Comparison of ENCODE assay signal across 20 mouse cellular contexts in the genomic region with DNA sequence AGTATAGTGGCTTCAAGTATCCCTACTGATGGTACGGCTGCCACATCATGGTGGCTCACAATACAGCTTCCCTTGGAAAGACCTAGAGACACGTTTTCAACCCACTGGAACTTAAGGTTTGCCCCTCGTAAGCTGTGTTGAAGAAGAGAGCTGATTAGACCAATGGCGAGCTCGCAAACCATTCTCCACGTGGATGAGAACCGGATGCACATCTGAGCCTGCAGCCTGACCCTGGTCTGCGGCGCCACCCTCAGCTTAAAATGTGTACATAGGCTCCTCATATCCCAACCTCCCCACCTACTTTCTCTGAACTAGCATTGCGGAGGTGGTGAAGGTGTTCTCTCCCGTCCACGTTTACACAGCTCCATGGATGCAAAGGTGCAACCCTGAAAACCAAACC. TPM values are rescaled to one million over a fixed set of nuclear protein-coding genes. Genes with fewer than 3 reads are reported as not detected.
DNase-seq lines count a peak whose midpoint lies in the region; ATAC-seq and TF ChIP-seq lines count a peak whose summit lies in the region.
"Had no signal": no experiment of that assay in that cellular context is flagged by ENCODE, and none has a peak within 500 bp of the region (broad histone marks: within the 10 kb centered on the region; RNA-seq: fewer than 3 reads in every experiment).

No protein-coding gene starts in this region.

- H3K9me3 ChIP-seq in lung, postnatal 0 days (ENCODE audit: low read length): no peaks in the 10 kb centered on the region
- H3K9me3 ChIP-seq in neural tube, embryonic 15.5 days (replicated peaks): no peaks in the 10 kb centered on the region
- H3K9me3 ChIP-seq: embryonic facial prominence, embryonic 13.5 days; forebrain, embryonic 12.5 days; heart, embryonic 10.5 days; hindbrain, embryonic 12.5 days had no signal

- H3K4me3 ChIP-seq in lung, postnatal 0 days (ENCODE audit: low read depth, low read length): no peak overlapping the region
- no peak overlapping the region for H3K4me3 ChIP-seq in neural tube, embryonic 15.5 days (replicated peaks)
- H3K4me3 ChIP-seq: embryonic facial prominence, embryonic 13.5 days; forebrain, embryonic 12.5 days; gastrocnemius, adult 2 months; heart, embryonic 10.5 days; hindbrain, embryonic 12.5 days had no signal

- DNase-seq in heart, adult 11 months: peak; percentile 70
- DNase-seq in heart, adult 9 months (ENCODE audit: low spot score in 2 of 2): no peak
- DNase-seq in lung, postnatal 0 days (ENCODE audit: low spot score): no peak
- DNase-seq in lung, postnatal 14 days: no peak
- DNase-seq in ES-CJ7 (ENCODE audit: low read depth, low spot score): peak; percentile 43
- no peak for DNase-seq in thymus, postnatal 14 days
- DNase-seq: adrenal gland, postnatal 10 days; cerebellum, adult 11 months; gastrocnemius, adult 2 months; gastrocnemius, postnatal 25 days; heart, postnatal 10 days; heart, postnatal 4 days had no signal

- TF ChIP-seq EP300 in lung, postnatal 0 days (IDR thresholded peaks at IDR 0.05): no peak

- no peaks in the 10 kb centered on the region for H3K4me1 ChIP-seq in lung, postnatal 0 days (ENCODE audit: insufficient read depth, low read depth, low read length)
- H3K4me1 ChIP-seq in neural tube, embryonic 15.5 days: no peaks in the 10 kb centered on the region
- H3K4me1 ChIP-seq: embryonic facial prominence, embryonic 13.5 days; forebrain, embryonic 12.5 days; hindbrain, embryonic 12.5 days had no signal

- H3K36me3 ChIP-seq in lung, postnatal 0 days (ENCODE audit: insufficient read depth, low read length): no peaks in the 10 kb centered on the region
- no peaks in the 10 kb centered on the region for H3K36me3 ChIP-seq in neural tube, embryonic 15.5 days
- H3K36me3 ChIP-seq: embryonic facial prominence, embryonic 13.5 days; forebrain, embryonic 12.5 days; heart, embryonic 10.5 days; hindbrain, embryonic 12.5 days had no signal

- H3K9ac ChIP-seq in lung, postnatal 0 days (replicated peaks; ENCODE audit: low read depth): no peak overlapping the region
- H3K9ac ChIP-seq in neural tube, embryonic 15.5 days (replicated peaks): no peak overlapping the region
- H3K9ac ChIP-seq: embryonic facial prominence, embryonic 13.5 days; forebrain, embryonic 12.5 days; hindbrain, embryonic 12.5 days had no signal

- peak; percentile 8; the same call in 1 of the 2 replicates for TF ChIP-seq CTCF in lung, postnatal 0 days (IDR thresholded peaks at IDR 0.05)

- no peaks in the 10 kb centered on the region for H3K27me3 ChIP-seq in lung, postnatal 0 days (replicated peaks; ENCODE audit: insufficient read depth, low read length)
- no peaks in the 10 kb centered on the region for H3K27me3 ChIP-seq in neural tube, embryonic 15.5 days (replicated peaks)
- H3K27me3 ChIP-seq: embryonic facial prominence, embryonic 13.5 days; forebrain, embryonic 12.5 days; hindbrain, embryonic 12.5 days; Patski had no signal

- H3K4me2 ChIP-seq in lung, postnatal 0 days (replicated peaks; ENCODE audit: low read depth, low read length): no peak overlapping the region
- H3K4me2 ChIP-seq in neural tube, embryonic 15.5 days: no peak overlapping the region
- H3K4me2 ChIP-seq: embryonic facial prominence, embryonic 13.5 days; forebrain, embryonic 12.5 days; hindbrain, embryonic 12.5 days had no signal

- H3K27ac ChIP-seq in lung, postnatal 0 days (ENCODE audit: low read length): no peak overlapping the region
- no peak overlapping the region for H3K27ac ChIP-seq in neural tube, embryonic 15.5 days (replicated peaks)
- H3K27ac ChIP-seq: embryonic facial prominence, embryonic 13.5 days; forebrain, embryonic 12.5 days; gastrocnemius, adult 2 months; heart, embryonic 10.5 days; hindbrain, embryonic 12.5 days had no signal

- no peak for ATAC-seq in lung, postnatal 0 days
- no peak for ATAC-seq in neural tube, embryonic 15.5 days (ENCODE audit: low FRiP score)
- ATAC-seq: hindbrain, embryonic 16.5 days; inflammation-experienced regulatory T-cells, adult 6 months; Patski had no signal

- 79% methylated on average over 12 of the region's 12 CpGs for WGBS in lung, postnatal 0 days
- WGBS in neural tube, embryonic 15.5 days: 86% methylated on average over 12 of the region's 12 CpGs

RNA-seq across cellular contexts. Expression of a gene that starts 26.1 kb away (rescaled TPM):
- polyA plus RNA-seq in lung, postnatal 0 days (2015; fragmentation: Nextera tagmentation; extraction: Ambion mirVana): 57.8 and 61.1 TPM in 2 replicates
- 14.7 and 18.6 TPM in 2 replicates for polyA plus RNA-seq in neural tube, embryonic 15.5 days (2015; fragmentation: Nextera tagmentation; extraction: Ambion mirVana)

RNA-seq across cellular contexts. Expression of a gene that starts 37.6 kb away (rescaled TPM):
- polyA plus RNA-seq in lung, postnatal 0 days (2015; fragmentation: Nextera tagmentation; extraction: Ambion mirVana): 6.7 and 7.0 TPM in 2 replicates
- 5.0 and 5.9 TPM in 2 replicates for polyA plus RNA-seq in neural tube, embryonic 15.5 days (2015; fragmentation: Nextera tagmentation; extraction: Ambion mirVana)

Comparison
In these comparisons a context has a peak if more than half of its experiments do, and no peak if none do; other contexts are left out.
1. DNase-seq: peak in heart, adult 11 months (single experiment) and ES-CJ7 (single experiment); none in heart, adult 9 months (0 of 2), lung, postnatal 0 days (single experiment), lung, postnatal 14 days (single experiment) and thymus, postnatal 14 days (single experiment).